Mouse (Mus musculus): ENCODE results near the gene Myh6. TPM values are rescaled to one million over a fixed set of nuclear protein-coding genes. Genes with fewer than 3 reads are reported as not detected.

Myh6 gene
- polyA plus RNA-seq, 1 experiment, result 1.0 TPM

DNA sequence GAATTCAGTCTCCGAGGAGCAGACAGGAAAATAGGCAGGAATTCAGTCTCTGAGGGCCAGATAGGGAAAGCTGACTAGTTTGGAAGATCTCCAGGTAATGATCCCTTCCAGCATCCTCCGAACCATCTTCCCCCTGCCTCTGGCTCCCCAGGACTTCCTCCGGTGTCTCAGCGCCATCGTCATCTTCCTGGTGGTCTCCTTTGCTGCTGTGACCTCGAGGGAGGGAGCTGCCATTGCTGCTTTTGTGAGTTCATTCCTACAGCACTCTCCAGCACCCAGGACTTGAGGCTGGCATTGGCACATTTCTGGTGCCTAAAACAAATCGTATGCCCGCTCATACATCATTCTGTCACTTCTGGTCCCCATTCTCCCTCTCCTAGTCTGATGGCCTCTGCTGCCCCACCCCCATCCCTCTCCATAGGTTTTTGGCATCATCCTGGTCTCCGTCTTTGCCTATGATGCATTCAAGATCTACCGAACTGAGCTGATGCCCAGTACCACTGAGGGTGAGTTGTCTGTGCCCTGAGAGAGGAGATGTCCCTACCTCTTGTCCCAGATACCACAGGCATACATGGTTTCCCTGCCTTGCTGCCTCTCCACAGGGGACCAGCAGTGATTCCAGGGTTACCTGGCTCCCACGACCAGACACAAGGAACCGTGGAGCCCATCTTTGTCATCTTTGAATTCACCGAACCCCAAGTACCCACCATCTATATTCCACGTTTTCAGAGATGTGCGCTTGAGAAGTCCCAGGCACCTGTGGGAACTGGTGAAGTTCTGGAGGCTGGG, 28.1 kb downstream of the Myh6 start:
- Histone ChIP-seq H3K4me1 (ENCODE audit: control insufficient read depth, insufficient read depth, low read length) (no peaks in the 10 kb centered on the region), H3K4me3 (ENCODE audit: insufficient read depth, low read length) (no peak overlapping the region), H3K27ac (ENCODE audit: insufficient read depth, low read length) (no peak overlapping the region)
- TF ChIP-seq POLR2A (IDR thresholded peaks at IDR 0.05; ENCODE audit: low read depth, low read length) (no peak), CTCF (IDR thresholded peaks at IDR 0.05; ENCODE audit: borderline replicate concordance, insufficient read depth, low read length) (no peak)

DNA sequence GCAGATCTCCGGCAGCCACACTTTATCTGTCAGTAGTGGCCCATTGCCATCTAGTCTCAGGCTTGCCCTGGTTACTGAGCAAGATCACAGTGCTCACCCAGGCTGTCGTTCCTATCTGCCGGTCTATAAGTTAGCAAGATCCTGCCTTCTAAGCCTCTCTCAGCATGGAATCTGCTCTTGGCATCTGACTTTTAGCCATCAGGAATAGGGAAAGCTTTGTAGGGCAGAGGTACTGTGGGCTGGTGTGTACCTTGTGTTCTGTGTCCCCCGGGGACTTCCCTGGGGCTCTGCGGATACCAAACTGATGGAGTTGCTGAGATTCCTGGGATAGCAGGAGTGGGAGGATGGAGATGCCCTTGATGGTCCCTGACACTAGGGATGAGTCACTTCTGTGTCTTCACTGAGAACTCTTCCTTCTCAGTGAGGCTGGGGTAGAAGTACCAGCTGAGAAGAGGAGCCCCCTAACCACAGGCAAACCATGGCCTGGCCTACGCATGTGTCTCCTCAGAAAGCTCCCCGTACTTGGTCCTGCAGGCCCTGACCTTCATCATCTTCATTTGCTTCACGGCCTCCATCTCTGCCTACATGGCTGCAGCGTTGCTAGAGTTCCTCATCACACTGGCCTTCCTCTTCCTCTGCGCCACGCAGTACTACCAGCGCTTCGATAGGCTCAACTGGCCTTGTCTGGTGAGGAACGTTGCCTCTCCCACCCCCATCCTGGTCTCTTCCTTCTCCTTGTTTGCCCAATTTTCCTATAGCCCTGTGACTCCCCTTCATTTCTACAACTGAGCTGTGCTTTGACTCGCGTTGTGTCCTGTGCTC, 29.2 kb downstream of the Myh6 start:
- H3K4me1 ChIP-seq (ENCODE audit: control insufficient read depth, insufficient read depth, low read length), result no peaks in the 10 kb centered on the region
- H3K4me3 ChIP-seq (ENCODE audit: insufficient read depth, low read length), result no peak overlapping the region
- TF ChIP-seq CTCF (IDR thresholded peaks at IDR 0.05; ENCODE audit: borderline replicate concordance, insufficient read depth, low read length) (no peak), POLR2A (IDR thresholded peaks at IDR 0.05; ENCODE audit: low read depth, low read length) (no peak)
- no peak overlapping the region for H3K27ac ChIP-seq (ENCODE audit: insufficient read depth, low read length)

DNA sequence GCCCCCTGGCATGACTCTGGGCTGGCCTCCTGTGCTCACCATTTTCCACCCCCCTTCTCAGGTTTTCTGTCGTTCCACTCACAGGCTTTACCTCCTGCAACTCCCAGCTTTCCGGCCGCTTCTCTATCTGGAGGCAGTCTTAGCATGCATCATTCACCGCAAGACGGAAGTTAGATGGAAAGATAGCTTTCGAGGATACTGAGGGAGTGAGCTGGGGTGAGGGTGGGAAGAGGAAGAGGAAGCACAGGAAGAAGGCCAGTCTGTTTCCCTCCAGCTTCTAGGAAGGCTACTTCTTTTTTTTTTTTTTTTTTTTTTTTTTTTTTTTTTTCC, 29.9 kb downstream of the Myh6 start:
- Histone ChIP-seq H3K4me1 (ENCODE audit: control insufficient read depth, insufficient read depth, low read length) (no peaks in the 10 kb centered on the region), H3K4me3 (ENCODE audit: insufficient read depth, low read length) (no peak overlapping the region), H3K27ac (ENCODE audit: insufficient read depth, low read length) (no peak overlapping the region)
- TF ChIP-seq POLR2A (IDR thresholded peaks at IDR 0.05; ENCODE audit: low read depth, low read length) (no peak), CTCF (IDR thresholded peaks at IDR 0.05; ENCODE audit: borderline replicate concordance, insufficient read depth, low read length) (no peak)

DNA sequence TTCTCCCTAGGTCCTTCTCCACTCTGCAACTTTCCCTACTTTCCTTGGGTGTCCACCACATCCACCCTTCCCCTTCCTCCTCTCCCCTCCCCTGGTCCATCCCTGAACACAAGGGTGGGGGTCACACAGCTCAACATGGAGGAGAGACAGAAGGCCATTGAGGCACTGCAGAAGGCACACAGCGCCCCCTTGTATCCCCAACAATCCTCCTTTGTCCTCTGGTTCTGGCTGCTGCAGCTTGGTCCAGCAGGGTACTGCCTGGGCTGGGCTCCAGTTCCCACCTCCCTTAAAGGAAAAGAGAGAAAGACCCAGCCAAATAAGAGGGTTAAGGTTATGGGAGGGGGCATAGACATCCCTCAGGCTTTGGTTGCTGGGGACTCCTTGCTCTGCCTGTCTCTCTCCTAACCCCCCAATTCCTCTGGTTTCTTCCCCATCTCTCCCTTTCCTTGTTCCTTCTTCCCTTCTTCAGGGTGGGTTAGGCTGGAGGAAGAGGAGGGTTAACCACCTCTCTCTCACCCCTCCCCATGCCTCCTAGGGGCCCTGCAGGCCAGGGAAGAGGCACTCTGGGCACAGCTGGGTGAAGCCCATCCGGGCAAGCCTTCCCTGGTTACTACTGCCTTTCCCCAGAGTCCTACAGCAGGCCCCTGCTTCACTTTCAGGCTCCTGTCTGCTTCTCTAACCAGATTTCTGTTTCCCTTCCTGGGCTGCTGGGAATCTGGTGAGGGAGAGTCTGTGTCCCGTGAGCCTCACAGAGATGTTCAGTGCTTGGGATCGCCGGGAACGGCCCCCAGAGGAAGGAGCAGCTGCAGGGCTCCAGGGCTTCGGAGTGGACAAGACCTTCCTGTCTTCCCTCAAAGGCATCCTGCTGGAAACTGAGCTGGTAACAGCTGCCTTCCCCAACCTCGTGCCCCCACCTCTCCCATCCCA, 30.6 kb downstream of the Myh6 start, which contains the start of gene Cmtm5:
Cmtm5 (plus strand) TSS at position 358 of the 927 bp plus-strand sequence.
- TF ChIP-seq CTCF (IDR thresholded peaks at IDR 0.05; ENCODE audit: borderline replicate concordance, insufficient read depth, low read length), result no peak
- TF ChIP-seq POLR2A (IDR thresholded peaks at IDR 0.05; ENCODE audit: low read depth, low read length), result no peak
- no peak within 1 kb of the TSS for H3K27ac ChIP-seq (ENCODE audit: insufficient read depth, low read length)
- H3K4me3 ChIP-seq (ENCODE audit: insufficient read depth, low read length), result no peak within 1 kb of the TSS
- H3K4me1 ChIP-seq (ENCODE audit: control insufficient read depth, insufficient read depth, low read length), result no peaks in the 10 kb centered on the region

DNA sequence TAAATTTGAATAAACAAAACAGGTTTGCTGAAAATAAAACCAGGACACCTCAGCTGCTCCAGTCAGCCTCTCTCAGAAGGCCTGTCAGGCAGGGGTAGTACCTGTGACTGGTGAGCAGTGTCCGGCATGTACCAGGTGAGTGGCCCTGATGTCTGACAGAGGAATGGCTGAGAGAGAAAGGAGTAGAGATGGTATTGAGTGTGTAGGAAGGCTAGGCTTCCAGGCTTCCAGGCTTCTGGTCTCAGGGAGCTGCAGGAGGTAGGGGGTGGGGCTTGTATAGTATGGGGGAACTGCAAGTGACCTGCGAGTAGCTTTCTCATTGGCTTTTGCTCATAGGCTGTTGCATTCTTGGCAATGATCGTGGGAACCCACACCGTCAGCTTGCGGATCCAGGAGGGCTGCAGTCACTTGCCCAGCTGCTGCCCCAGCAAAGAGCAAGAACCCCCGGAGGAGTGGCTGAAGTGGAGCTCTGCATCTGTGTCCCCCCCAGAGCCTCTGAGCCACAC, 34.0 kb downstream of the Myh6 start, which contains the start of gene Il25:
Il25 (plus strand) TSS at position 51 of the 506 bp plus-strand sequence.
- Histone ChIP-seq H3K4me3 (ENCODE audit: insufficient read depth, low read length) (no peak within 1 kb of the TSS), H3K4me1 (ENCODE audit: control insufficient read depth, insufficient read depth, low read length) (peaks cover 6% of the 10 kb centered on the region; the same call in 1 of the 2 replicates), H3K27ac (ENCODE audit: insufficient read depth, low read length) (no peak within 1 kb of the TSS)
- TF ChIP-seq CTCF (IDR thresholded peaks at IDR 0.05; ENCODE audit: borderline replicate concordance, insufficient read depth, low read length) (no peak), POLR2A (IDR thresholded peaks at IDR 0.05; ENCODE audit: low read depth, low read length) (no peak)

DNA sequence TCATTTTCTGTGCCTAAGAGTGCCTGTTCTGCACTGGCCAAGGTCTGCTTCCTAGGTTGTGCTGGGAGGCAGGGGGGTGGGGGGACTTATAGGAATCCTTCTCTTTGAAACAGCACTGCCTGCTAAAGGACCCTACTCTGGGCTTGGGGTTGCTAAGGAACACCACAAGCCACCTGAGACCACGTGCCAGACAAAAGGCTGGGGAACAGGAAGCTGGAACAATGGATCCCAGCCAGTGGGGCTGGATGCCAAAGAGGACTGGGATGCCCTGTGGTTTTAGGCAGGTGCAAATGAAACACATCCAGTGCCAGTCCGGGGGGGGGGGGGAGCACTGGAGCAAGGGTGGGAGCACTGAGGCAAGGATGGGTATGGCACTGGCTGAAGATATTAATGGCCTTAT, 36.3 kb downstream of the Myh6 start:
- peak overlapping the region; percentile 50; the same call in 1 of the 2 replicates for H3K27ac ChIP-seq (ENCODE audit: insufficient read depth, low read length)

DNA sequence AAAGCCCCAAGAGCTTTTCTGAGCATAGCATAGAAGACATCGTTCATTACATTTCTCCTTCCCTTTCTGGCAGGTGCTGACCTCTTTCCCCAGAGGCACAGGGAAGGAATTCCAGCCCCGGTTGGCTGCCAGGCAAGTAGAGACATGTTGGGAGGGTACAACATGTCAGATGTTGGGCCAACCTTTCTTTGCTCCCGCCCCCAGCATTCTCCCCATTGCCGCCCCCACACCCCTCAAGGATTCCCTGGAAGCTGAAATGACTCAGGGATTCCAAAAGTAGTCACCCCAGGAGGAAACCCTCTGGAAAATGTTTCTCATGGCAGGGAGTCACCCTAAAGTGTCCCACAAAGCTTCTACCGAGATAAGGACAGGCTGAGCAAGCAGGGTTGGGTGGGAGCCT, 36.9 kb downstream of the Myh6 start:
- Histone ChIP-seq H3K4me3 (ENCODE audit: insufficient read depth, low read length) (no peak overlapping the region), H3K4me1 (ENCODE audit: control insufficient read depth, insufficient read depth, low read length) (peaks cover 6% of the 10 kb centered on the region; the same call in 1 of the 2 replicates), H3K27ac (ENCODE audit: insufficient read depth, low read length) (peak overlapping the region; percentile 50; the same call in 1 of the 2 replicates)
- TF ChIP-seq CTCF (IDR thresholded peaks at IDR 0.05; ENCODE audit: borderline replicate concordance, insufficient read depth, low read length) (no peak), POLR2A (IDR thresholded peaks at IDR 0.05; ENCODE audit: low read depth, low read length) (no peak)

More for the DNA sequence above, 36.3 kb downstream of the Myh6 start:
- H3K4me1 ChIP-seq (ENCODE audit: control insufficient read depth, insufficient read depth, low read length), result peaks cover 6% of the 10 kb centered on the region; the same call in 1 of the 2 replicates
- no peak for TF ChIP-seq CTCF (IDR thresholded peaks at IDR 0.05; ENCODE audit: borderline replicate concordance, insufficient read depth, low read length)
- no peak for TF ChIP-seq POLR2A (IDR thresholded peaks at IDR 0.05; ENCODE audit: low read depth, low read length)
- no peak overlapping the region for H3K4me3 ChIP-seq (ENCODE audit: insufficient read depth, low read length)

DNA sequence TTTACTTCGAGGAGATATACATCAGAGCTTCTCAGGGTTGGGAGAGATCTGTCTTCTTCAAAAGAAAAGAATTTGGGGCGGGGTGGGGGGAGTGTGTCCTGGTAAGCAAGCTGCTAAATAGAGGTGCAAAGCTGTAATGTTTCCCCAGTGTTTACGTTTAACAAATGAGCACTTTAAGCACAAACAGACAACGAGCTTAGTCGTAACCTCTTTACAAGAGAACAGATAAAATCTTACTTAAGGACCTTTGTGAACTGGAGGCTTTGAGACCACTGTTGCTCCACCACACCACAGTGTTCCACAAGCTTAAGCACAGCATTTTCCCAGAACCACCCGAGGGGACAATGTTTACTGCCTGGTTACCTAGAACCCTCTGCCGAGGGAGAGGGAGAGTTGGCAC, 39.4 kb downstream of the Myh6 start:
- no peak for TF ChIP-seq CTCF (IDR thresholded peaks at IDR 0.05; ENCODE audit: borderline replicate concordance, insufficient read depth, low read length)
- TF ChIP-seq POLR2A (IDR thresholded peaks at IDR 0.05; ENCODE audit: low read depth, low read length), result no peak
- no peak overlapping the region for H3K4me3 ChIP-seq (ENCODE audit: insufficient read depth, low read length)
- peaks cover 6% of the 10 kb centered on the region; the same call in 1 of the 2 replicates for H3K4me1 ChIP-seq (ENCODE audit: control insufficient read depth, insufficient read depth, low read length)
- H3K27ac ChIP-seq (ENCODE audit: insufficient read depth, low read length), result peak overlapping the region; percentile 83

All from embryonic fibroblast, embryonic 13.5 days (primary cell).